7 mouse cellular contexts compared by ENCODE assay signal in genomic region chr13:43595896-43596295, GRCm38 (mm10). TPM values are rescaled to one million over a fixed set of nuclear protein-coding genes. Genes with fewer than 3 reads are reported as not detected.
DNase-seq lines count a peak whose midpoint lies in the region; ATAC-seq and TF ChIP-seq lines count a peak whose summit lies in the region.

No protein-coding gene starts in this region.

- DNase-seq in midbrain, embryonic 14.5 days = peak; percentile 85
- DNase-seq in Muller cell, postnatal 12 days (ENCODE audit: inconsistent ontology term) = peak; percentile 51
- DNase-seq in c-Kit-positive CD71-positive TER-119-positive erythroid progenitor cells, embryonic 14.5 days (ENCODE audit: low spot score) = peak; percentile 11
- no peak for DNase-seq in liver, embryonic 14.5 days (ENCODE audit: low read depth in 3 of 3, low spot score in 3 of 3)

- H3K4me1 ChIP-seq in midbrain, embryonic 14.5 days (ENCODE audit: control insufficient read depth, insufficient read depth, low read length) = no peaks in the 10 kb centered on the region
- peaks cover 8% of the 10 kb centered on the region for H3K4me1 ChIP-seq in midbrain, embryonic 13.5 days (replicated peaks)
- no peaks in the 10 kb centered on the region for H3K4me1 ChIP-seq in liver, embryonic 14.5 days (replicated peaks; ENCODE audit: control insufficient read depth in 2 of 2, insufficient read depth in 2 of 2, low read length in 1 of 2)
- 0 out of 2 replicates have a peak, but pooled peaks cover 2% of the 10 kb centered on the region for H3K4me1 ChIP-seq in small intestine, adult 2 months (ENCODE audit: control insufficient read depth, insufficient read depth, insufficient read length, low read length)

- 60% methylated on average over 4 of the region's 4 CpGs for WGBS in midbrain, embryonic 14.5 days
- WGBS in midbrain, embryonic 13.5 days = 60% methylated on average over 4 of the region's 4 CpGs
- 42% methylated on average over 4 of the region's 4 CpGs for WGBS in liver, embryonic 14.5 days (ENCODE audit: insufficient replicate concordance)
- 60% methylated on average over 4 of the region's 4 CpGs for WGBS in small intestine, adult 2 months

- H3K9me3 ChIP-seq in midbrain, embryonic 14.5 days (ENCODE audit: control insufficient read depth, low read length) = no peaks in the 10 kb centered on the region
- H3K9me3 ChIP-seq in midbrain, embryonic 13.5 days = no peaks in the 10 kb centered on the region
- H3K9me3 ChIP-seq in liver, embryonic 14.5 days (ENCODE audit: control insufficient read depth, low read length) = no peaks in the 10 kb centered on the region

- ATAC-seq in midbrain, embryonic 14.5 days (ENCODE audit: low FRiP score, low TSS enrichment) = no peak
- no peak for ATAC-seq in midbrain, embryonic 13.5 days
- ATAC-seq in granulocyte monocyte progenitor cell, adult 5-6 weeks (replicated peaks; ENCODE audit: poor library complexity, severe bottlenecking) = peak; percentile 77
- ATAC-seq in liver, embryonic 14.5 days (ENCODE audit: insufficient read depth) = no peak

- peak; percentile 69 for TF ChIP-seq CTCF in liver, embryonic 14.5 days (IDR thresholded peaks at IDR 0.05; ENCODE audit: low read depth)
- TF ChIP-seq CTCF in small intestine, adult 2 months (IDR thresholded peaks at IDR 0.05; ENCODE audit: extremely low read depth, insufficient read length, insufficient replicate concordance, low read depth, low read length) = peak; percentile 61; the same call in 1 of the 2 replicates

- H3K36me3 ChIP-seq in midbrain, embryonic 14.5 days (ENCODE audit: control insufficient read depth, insufficient read depth, low read length) = no peaks in the 10 kb centered on the region
- no peaks in the 10 kb centered on the region for H3K36me3 ChIP-seq in midbrain, embryonic 13.5 days
- H3K36me3 ChIP-seq in liver, embryonic 14.5 days (replicated peaks; ENCODE audit: control insufficient read depth, insufficient read depth, low read depth) = no peaks in the 10 kb centered on the region
- H3K36me3 ChIP-seq in small intestine, adult 2 months (ENCODE audit: control insufficient read depth, insufficient read depth, low read length) = no peaks in the 10 kb centered on the region

- H3K4me3 ChIP-seq in midbrain, embryonic 14.5 days (replicated peaks; ENCODE audit: low read depth, low read length) = no peak overlapping the region
- no peak overlapping the region for H3K4me3 ChIP-seq in midbrain, embryonic 13.5 days (replicated peaks)
- H3K4me3 ChIP-seq in liver, embryonic 14.5 days (ENCODE audit: insufficient read depth in 1 of 2, low read depth in 2 of 2, low read length in 2 of 2) = no peak overlapping the region
- H3K4me3 ChIP-seq in small intestine, adult 2 months (ENCODE audit: low read depth, low read length) = no peak overlapping the region

- H3K27me3 ChIP-seq in midbrain, embryonic 14.5 days (ENCODE audit: control insufficient read depth, insufficient read depth, low read length) = no peaks in the 10 kb centered on the region
- H3K27me3 ChIP-seq in midbrain, embryonic 13.5 days = 0 out of 2 replicates have a peak, but pooled peaks cover 2% of the 10 kb centered on the region
- no peaks in the 10 kb centered on the region for H3K27me3 ChIP-seq in liver, embryonic 14.5 days (ENCODE audit: control insufficient read depth, insufficient read depth, low read length)
- peaks cover 5% of the 10 kb centered on the region for H3K27me3 ChIP-seq in small intestine, adult 2 months (ENCODE audit: control insufficient read depth, insufficient read depth, low read length)

- no peak overlapping the region for H3K9ac ChIP-seq in midbrain, embryonic 14.5 days (replicated peaks; ENCODE audit: low read length)
- no peak overlapping the region for H3K9ac ChIP-seq in midbrain, embryonic 13.5 days (replicated peaks)
- H3K9ac ChIP-seq in liver, embryonic 14.5 days (replicated peaks) = no peak overlapping the region

- no peak overlapping the region for H3K27ac ChIP-seq in midbrain, embryonic 14.5 days (replicated peaks; ENCODE audit: low read depth, low read length)
- H3K27ac ChIP-seq in midbrain, embryonic 13.5 days = no peak overlapping the region
- no peak overlapping the region for H3K27ac ChIP-seq in liver, embryonic 14.5 days
- no peak overlapping the region for H3K27ac ChIP-seq in small intestine, adult 2 months (ENCODE audit: insufficient read depth, low read depth, low read length)

- no peak for TF ChIP-seq EP300 in liver, embryonic 14.5 days (IDR thresholded peaks at IDR 0.05; ENCODE audit: low read depth)

- TF ChIP-seq POLR2A in small intestine, adult 2 months (IDR thresholded peaks at IDR 0.05; ENCODE audit: low read depth, low read length) = no peak

- H3K4me2 ChIP-seq in midbrain, embryonic 14.5 days (ENCODE audit: low read length) = no peak overlapping the region
- H3K4me2 ChIP-seq in midbrain, embryonic 13.5 days (replicated peaks) = no peak overlapping the region
- H3K4me2 ChIP-seq in liver, embryonic 14.5 days (ENCODE audit: low read depth) = no peak overlapping the region

RNA-seq across cellular contexts. Expression of gene Rnf182, which starts 19.6 kb away (rescaled TPM):
- 32.7 and 38.0 TPM in 2 replicates for polyA plus RNA-seq in midbrain, embryonic 14.5 days (2014; fragmentation: Nextera tagmentation; extraction: Ambion mirVana)
- 20.4 and 29.8 TPM in 2 replicates for polyA plus RNA-seq in midbrain, embryonic 13.5 days (2015; fragmentation: Nextera tagmentation; extraction: Ambion mirVana)
- total RNA-seq in granulocyte monocyte progenitor cell, adult 5-6 weeks (2014; fragmentation: Nextera tagmentation) = not detected in 2 replicates
- total RNA-seq in granulocyte monocyte progenitor cell, adult 5-6 weeks (2017) = not detected in 2 replicates
- 0.03 and 0.07 TPM in 2 replicates for polyA plus RNA-seq in liver, embryonic 14.5 days (2012; rRNA removed)
- 0.05 and 0.09 TPM in 2 replicates for polyA plus RNA-seq in liver, embryonic 14.5 days (2014; fragmentation: Nextera tagmentation; extraction: Ambion mirVana)
- polyA plus RNA-seq in small intestine, adult 2 months (2012; rRNA removed) = 0.03 and 0.05 TPM in 2 replicates

RNA-seq across cellular contexts. Expression of gene Mcur1, which starts 35.9 kb away (rescaled TPM):
- 6.6 and 10.8 TPM in 2 replicates for polyA plus RNA-seq in midbrain, embryonic 14.5 days (2014; fragmentation: Nextera tagmentation; extraction: Ambion mirVana)
- 8.1 and 8.2 TPM in 2 replicates for polyA plus RNA-seq in midbrain, embryonic 13.5 days (2015; fragmentation: Nextera tagmentation; extraction: Ambion mirVana)
- total RNA-seq in granulocyte monocyte progenitor cell, adult 5-6 weeks (2014; fragmentation: Nextera tagmentation) = 17.1 and 19.3 TPM in 2 replicates
- total RNA-seq in granulocyte monocyte progenitor cell, adult 5-6 weeks (2017) = 12.4 TPM in 2 replicates
- 2.8 and 4.0 TPM in 2 replicates for polyA plus RNA-seq in liver, embryonic 14.5 days (2012; rRNA removed)
- 6.0 and 6.1 TPM in 2 replicates for polyA plus RNA-seq in liver, embryonic 14.5 days (2014; fragmentation: Nextera tagmentation; extraction: Ambion mirVana)
- polyA plus RNA-seq in small intestine, adult 2 months (2012; rRNA removed) = 20.2 and 42.0 TPM in 2 replicates

Comparison
In these comparisons a context has a peak if more than half of its experiments do, and no peak if none do; other contexts are left out.
1. DNase-seq: peak in midbrain, embryonic 14.5 days (single experiment), Muller cell, postnatal 12 days (single experiment) and c-Kit-positive CD71-positive TER-119-positive erythroid progenitor cells, embryonic 14.5 days (single experiment); none in liver, embryonic 14.5 days (0 of 3).
2. RNA of gene Rnf182, which starts 19.6 kb away (polyA plus RNA-seq): 32.7 to 38.0 TPM in midbrain, embryonic 14.5 days and 20.4 to 29.8 TPM in midbrain, embryonic 13.5 days; 0.03 to 0.09 TPM in liver, embryonic 14.5 days and 0.03 to 0.05 TPM in small intestine, adult 2 months; every median in the first group is over 10 times any median in the second.